Mouse (Mus musculus): ENCODE data around the gene Gjd2. TPM values are rescaled to one million over a fixed set of nuclear protein-coding genes. Genes with fewer than 3 reads are reported as not detected.

The Gjd2 gene
- not detected for polyA plus RNA-seq (2017; shearing (Covaris generic))

DNA sequence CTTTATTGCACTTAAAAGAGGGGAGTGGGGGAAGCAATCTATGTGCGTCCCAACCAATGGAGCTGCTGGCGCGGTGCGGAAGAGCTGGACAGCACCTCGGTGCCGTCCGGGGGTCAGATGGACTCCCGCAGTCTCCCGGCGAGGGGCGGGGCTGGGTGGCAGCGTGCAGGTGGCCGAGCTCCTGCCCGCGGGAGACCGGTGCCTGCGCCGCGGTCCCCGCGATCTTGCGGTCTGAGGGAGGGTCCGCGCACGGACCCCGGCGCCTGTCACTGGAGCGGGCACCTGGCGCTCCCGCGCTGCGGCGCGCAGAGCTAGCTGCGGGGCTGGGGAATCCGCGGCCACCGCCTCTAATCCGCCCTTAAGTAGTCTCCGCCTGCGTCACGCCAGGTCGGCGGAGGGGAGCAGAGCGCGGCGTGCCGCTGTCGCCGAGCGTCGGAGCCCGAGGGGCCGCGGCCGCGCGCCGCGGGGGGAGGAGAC lies at the start of gene Gjd2:
Gene Gjd2 (minus strand): TSS at position 325 of the 477 bp plus-strand sequence.

DNA sequence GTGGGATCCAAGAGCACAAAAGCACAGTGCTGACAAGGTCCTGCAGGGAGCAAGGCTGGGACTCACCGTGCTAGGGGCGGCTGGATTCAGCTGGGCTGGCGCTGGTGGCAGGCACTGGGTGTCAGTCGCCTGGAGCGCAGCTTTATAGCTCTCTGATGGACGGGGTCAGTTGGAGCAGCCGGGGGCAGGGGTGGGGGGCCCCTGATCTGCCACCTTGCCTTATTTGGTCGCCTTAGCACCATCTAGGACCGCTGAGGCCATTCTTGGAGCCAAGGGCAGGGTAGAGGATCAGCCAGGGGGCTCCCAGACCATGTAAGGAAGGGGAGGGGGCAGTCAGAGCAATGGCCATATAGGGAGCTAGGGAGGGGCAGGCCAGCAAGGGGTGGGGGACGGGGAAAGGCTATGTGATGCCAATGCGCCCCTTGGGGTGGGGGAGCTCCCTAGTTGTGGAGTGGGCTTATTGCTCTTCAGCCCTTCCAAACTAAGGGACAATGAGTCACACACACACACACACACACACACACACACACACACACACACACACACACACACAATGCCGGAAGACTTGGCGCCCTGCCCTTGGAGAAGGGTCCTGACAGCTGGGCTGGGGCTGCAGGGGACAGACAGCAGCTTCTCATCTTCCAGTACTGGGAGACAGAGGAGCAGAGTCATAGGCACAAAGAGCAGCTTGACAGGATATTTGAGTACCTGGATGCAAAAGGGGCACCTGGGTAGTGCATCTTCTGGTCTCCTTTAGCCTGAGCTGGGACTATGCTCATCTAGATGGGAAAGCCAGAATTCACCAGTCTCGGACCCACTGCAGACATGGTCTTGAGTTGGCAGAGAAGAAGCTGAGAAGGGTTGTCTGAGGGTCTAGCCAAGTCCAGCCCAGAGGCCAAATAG lies 39.5 kb upstream of the Gjd2 start, which contains the start of gene Actc1:
Gene Actc1 (minus strand): TSS at position 853 of the 903 bp plus-strand sequence.

Other genes starting within 250 kb of the Gjd2 start
- gene Scg5, start 184.5 kb downstream of the Gjd2 start, polyA plus RNA-seq (2017; shearing (Covaris generic)) = 5.3 TPM
- 3.6 TPM for gene Arhgap11a, start 165.0 kb downstream of the Gjd2 start, polyA plus RNA-seq (2017; shearing (Covaris generic))
- not detected for gene Actc1, start 39.9 kb upstream of the Gjd2 start, polyA plus RNA-seq (2017; shearing (Covaris generic))
- gene Aqr, start 173.4 kb upstream of the Gjd2 start, polyA plus RNA-seq (2017; shearing (Covaris generic)) = 103 TPM
- gene Zfp770, start 187.8 kb upstream of the Gjd2 start, polyA plus RNA-seq (2017; shearing (Covaris generic)) = 2.1 TPM